Mouse (Mus musculus): ENCODE measurements around the gene Ccdc142. TPM values are rescaled to one million over a fixed set of nuclear protein-coding genes. Genes with fewer than 3 reads are reported as not detected.

The Ccdc142 gene
- total RNA-seq, 2 experiments from 2014 or later: 7.7 to 9.4 TPM

- no peak for DNase-seq (ENCODE audit: low spot score in 2 of 2)
These were observed 35.6 kb downstream of the Ccdc142 start for GRCm38 (mm10) chr6:83136881-83137575.

GRCm38 (mm10) chr6:83137576-83137950 is 36.2 kb downstream of the Ccdc142 start:
- DNase-seq (ENCODE audit: low spot score in 2 of 2): peak in 1 of 2 experiments; percentile 79

GRCm38 (mm10) chr6:83138056-83138455 is 36.7 kb downstream of the Ccdc142 start:
- no peak for DNase-seq (ENCODE audit: low spot score in 2 of 2)

- no peak for DNase-seq (ENCODE audit: low spot score in 2 of 2)
These were observed 38.6 kb downstream of the Ccdc142 start for GRCm38 (mm10) chr6:83140044-83140443.

GRCm38 (mm10) chr6:83141636-83142035 is 40.2 kb downstream of the Ccdc142 start:
- no peak for DNase-seq (ENCODE audit: low spot score in 2 of 2)

- DNase-seq (ENCODE audit: low spot score in 2 of 2): peak in 1 of 2 experiments; percentile 71
These were observed 40.9 kb downstream of the Ccdc142 start for GRCm38 (mm10) chr6:83142211-83142731.

- peak in 1 of 2 experiments; percentile 50 for DNase-seq (ENCODE audit: low spot score in 2 of 2)
These were observed 41.5 kb downstream of the Ccdc142 start for GRCm38 (mm10) chr6:83142886-83143285.

- peak in 1 of 2 experiments; percentile 45 for DNase-seq (ENCODE audit: low spot score in 2 of 2)
These were observed 43.8 kb downstream of the Ccdc142 start for GRCm38 (mm10) chr6:83145209-83145608.

GRCm38 (mm10) chr6:83145805-83146204 is 44.4 kb downstream of the Ccdc142 start:
- no peak for DNase-seq (ENCODE audit: low spot score in 2 of 2)

- no peak for DNase-seq (ENCODE audit: low spot score in 2 of 2)
These were observed 45.9 kb downstream of the Ccdc142 start for GRCm38 (mm10) chr6:83147280-83147679.

- no peak for DNase-seq (ENCODE audit: low spot score in 2 of 2)
These were observed 50.3 kb downstream of the Ccdc142 start for GRCm38 (mm10) chr6:83151721-83152120.

GRCm38 (mm10) chr6:83153038-83153437 is 51.6 kb downstream of the Ccdc142 start:
- DNase-seq (ENCODE audit: low spot score in 2 of 2): no peak

- DNase-seq (ENCODE audit: low spot score in 2 of 2): no peak
These were observed 52.1 kb downstream of the Ccdc142 start for GRCm38 (mm10) chr6:83153485-83153884.

- no peak for DNase-seq (ENCODE audit: low spot score in 2 of 2)
These were observed 54.3 kb downstream of the Ccdc142 start for GRCm38 (mm10) chr6:83155552-83156238.

- peak; percentile 78 to 83 for DNase-seq (ENCODE audit: low spot score in 2 of 2)
These were observed 54.9 kb downstream of the Ccdc142 start, which contains the start of the genes Wdr54 and 1700003E16Rik for GRCm38 (mm10) chr6:83156259-83156684. TSS of gene Wdr54 (minus strand) at chr6:83156397. TSS of gene 1700003E16Rik (plus strand) at chr6:83156404.

Small RNA genes lying within 50 kb of the gene (microRNA-seq; reads per million reads assigned to microRNA genes)
- 0 reads per million in 2 experiments for gene Mir3470a

Other genes starting within 250 kb of the Ccdc142 start
- gene Sema4f, start 161.8 kb upstream of the Ccdc142 start, total RNA-seq (2021): 10 to 100 TPM; 40.1 to 40.8 TPM
- gene M1ap, start 154.7 kb upstream of the Ccdc142 start, total RNA-seq (2021): not detected
- 1 to 10 TPM; 3.8 to 4.3 TPM for gene Dok1, start 68.1 kb upstream of the Ccdc142 start, total RNA-seq (2021)
- gene Loxl3, start 67.4 kb upstream of the Ccdc142 start, total RNA-seq (2021): 1 to 10 TPM; 2.5 to 2.8 TPM
- 100 to 1,000 TPM; 125 to 137 TPM for gene Aup1, start 47.1 kb upstream of the Ccdc142 start, total RNA-seq (2021)
- 10 to 100 TPM; 43.3 to 47.7 TPM for gene Htra2, start 46.3 kb upstream of the Ccdc142 start, total RNA-seq (2021)
- gene Dqx1, start 43.8 kb upstream of the Ccdc142 start, total RNA-seq (2021): under 1 TPM; 0.50 to 0.61 TPM
- not detected for gene Tlx2, start 31.3 kb upstream of the Ccdc142 start, total RNA-seq (2021)
- gene Pcgf1, start 23.7 kb upstream of the Ccdc142 start, total RNA-seq (2021): 10 to 100 TPM; 33.7 to 37.9 TPM
- not detected for gene Lbx2, start 15.2 kb upstream of the Ccdc142 start, total RNA-seq (2021)
- gene Gm42688, start within 50 bp of the Ccdc142 start, total RNA-seq (2021): 1 to 10 TPM; 6.5 to 7.6 TPM
- 10 to 100 TPM; 58.4 to 69.3 TPM for gene Mrpl53, start 7.4 kb downstream of the Ccdc142 start, total RNA-seq (2021)
- 10 to 100 TPM; 27.0 TPM for gene Mogs, start 13.9 kb downstream of the Ccdc142 start, total RNA-seq (2021)
- gene Wbp1, start 20.0 kb downstream of the Ccdc142 start, total RNA-seq (2021): 10 to 100 TPM; 47.4 to 52.5 TPM
- 10 to 100 TPM; 28.0 to 29.5 TPM for gene Ino80b, start 23.8 kb downstream of the Ccdc142 start, total RNA-seq (2021)
- 10 to 100 TPM; 73.5 to 75.8 TPM for gene Rtkn, start 33.9 kb downstream of the Ccdc142 start, total RNA-seq (2021)
- gene Wdr54, start 54.8 kb downstream of the Ccdc142 start, total RNA-seq (2021): 10 to 100 TPM; 24.4 to 27.6 TPM
- gene 1700003E16Rik, start 54.8 kb downstream of the Ccdc142 start, total RNA-seq (2021): 10 to 100 TPM; 25.3 to 26.1 TPM
- 100 to 1,000 TPM; 398 to 403 TPM for gene Dctn1, start 64.3 kb downstream of the Ccdc142 start, total RNA-seq (2021)
- gene Slc4a5, start 118.2 kb downstream of the Ccdc142 start, total RNA-seq (2021): 1 to 10 TPM in 1 of 2 experiments, under 1 TPM in 1; 0.25 to 1.2 TPM
- gene Mthfd2, start 224.3 kb downstream of the Ccdc142 start, total RNA-seq (2021): 1 to 10 TPM; 6.6 to 7.1 TPM
- gene Mob1a, start 224.4 kb downstream of the Ccdc142 start, total RNA-seq (2021): 10 to 100 TPM; 19.2 to 20.5 TPM
- 10 to 100 TPM; 47.1 to 58.9 TPM for gene Bola3, start 247.5 kb downstream of the Ccdc142 start, total RNA-seq (2021)

Measured in layer of hippocampus, adult 18-20 months (tissue).